Mouse (Mus musculus): ENCODE measurements around the gene Slc9a1. TPM values are rescaled to one million over a fixed set of nuclear protein-coding genes. Genes with fewer than 3 reads are reported as not detected.

The Slc9a1 gene
- polyA plus RNA-seq, 1 experiment from 2014 or later: 1.8 TPM

GRCm38 (mm10) chr4:133348051-133348775 lies 21.3 kb upstream of the Slc9a1 start:
- Histone ChIP-seq H3K4me1 (ENCODE audit: insufficient read depth) (no peaks in the 10 kb centered on the region), H3K9ac (replicated peaks) (no peak overlapping the region), H3K4me3 (ENCODE audit: low read depth, low read length) (no peak overlapping the region), H3K4me2 (ENCODE audit: low read depth, low read length) (no peak overlapping the region), H3K9me3 (ENCODE audit: low read length) (no peaks in the 10 kb centered on the region), H3K27me3 (ENCODE audit: insufficient read depth, low read length) (no peaks in the 10 kb centered on the region), H3K27ac (ENCODE audit: low read depth) (no peak overlapping the region), H3K36me3 (replicated peaks; ENCODE audit: insufficient read depth, low read length) (no peaks in the 10 kb centered on the region)
- no peak for ATAC-seq
- DNase-seq: no peak
- WGBS (ENCODE audit: insufficient replicate concordance): 78% methylated on average over 5 of the region's 5 CpGs
- TF ChIP-seq CTCF (IDR thresholded peaks at IDR 0.05; ENCODE audit: low read depth) (no peak), EP300 (IDR thresholded peaks at IDR 0.05; ENCODE audit: low read depth) (no peak)

GRCm38 (mm10) chr4:133352797-133353196 lies 16.7 kb upstream of the Slc9a1 start:
- DNase-seq (no peak), ATAC-seq (no peak)
- no peak overlapping the region for H3K27ac ChIP-seq (ENCODE audit: low read depth)
- no peak overlapping the region for H3K4me2 ChIP-seq (ENCODE audit: low read depth, low read length)
- no peak overlapping the region for H3K9ac ChIP-seq (replicated peaks)
- H3K9me3 ChIP-seq (ENCODE audit: low read length): no peaks in the 10 kb centered on the region
- 64% methylated on average over 10 of the region's 10 CpGs for WGBS (ENCODE audit: insufficient replicate concordance)
- H3K4me1 ChIP-seq (ENCODE audit: insufficient read depth): no peaks in the 10 kb centered on the region
- TF ChIP-seq EP300 (IDR thresholded peaks at IDR 0.05; ENCODE audit: low read depth) (no peak), CTCF (IDR thresholded peaks at IDR 0.05; ENCODE audit: low read depth) (no peak)
- H3K4me3 ChIP-seq (ENCODE audit: low read depth, low read length): no peak overlapping the region
- no peaks in the 10 kb centered on the region for H3K27me3 ChIP-seq (ENCODE audit: insufficient read depth, low read length)
- no peaks in the 10 kb centered on the region for H3K36me3 ChIP-seq (replicated peaks; ENCODE audit: insufficient read depth, low read length)

- no peaks in the 10 kb centered on the region for H3K9me3 ChIP-seq (ENCODE audit: low read length)
- no peak within 1 kb of the TSS for H3K9ac ChIP-seq (replicated peaks)
- H3K27ac ChIP-seq (ENCODE audit: low read depth): peak within 1 kb of the TSS; percentile 72
- ATAC-seq: peak; percentile 65
- DNase-seq: peak; percentile 61
- no peaks in the 10 kb centered on the region for H3K4me1 ChIP-seq (ENCODE audit: insufficient read depth)
- no peak within 1 kb of the TSS for H3K4me3 ChIP-seq (ENCODE audit: low read depth, low read length)
- 66% methylated on average over 23 of the region's 23 CpGs for WGBS (ENCODE audit: insufficient replicate concordance)
- no peak for TF ChIP-seq CTCF (IDR thresholded peaks at IDR 0.05; ENCODE audit: low read depth)
- TF ChIP-seq EP300 (IDR thresholded peaks at IDR 0.05; ENCODE audit: low read depth): no peak
- H3K27me3 ChIP-seq (ENCODE audit: insufficient read depth, low read length): no peaks in the 10 kb centered on the region
- H3K36me3 ChIP-seq (replicated peaks; ENCODE audit: insufficient read depth, low read length): no peaks in the 10 kb centered on the region
- no peak within 1 kb of the TSS; the same call in 1 of the 2 replicates for H3K4me2 ChIP-seq (ENCODE audit: low read depth, low read length)
Observed at GRCm38 (mm10) chr4:133353367-133354365, 15.8 kb upstream of the Slc9a1 start, which contains the start of gene Wdtc1. TSS of gene Wdtc1 (minus strand) at chr4:133353481.

GRCm38 (mm10) chr4:133354641-133355040 lies 14.9 kb upstream of the Slc9a1 start:
- ATAC-seq (no peak), DNase-seq (no peak)
- H3K9me3 ChIP-seq (ENCODE audit: low read length): no peaks in the 10 kb centered on the region
- no peaks in the 10 kb centered on the region for H3K36me3 ChIP-seq (replicated peaks; ENCODE audit: insufficient read depth, low read length)
- H3K9ac ChIP-seq (replicated peaks): no peak overlapping the region
- no peak overlapping the region for H3K4me2 ChIP-seq (ENCODE audit: low read depth, low read length)
- TF ChIP-seq EP300 (IDR thresholded peaks at IDR 0.05; ENCODE audit: low read depth) (no peak), CTCF (IDR thresholded peaks at IDR 0.05; ENCODE audit: low read depth) (no peak)
- 85% methylated on average over 6 of the region's 6 CpGs for WGBS (ENCODE audit: insufficient replicate concordance)
- no peak overlapping the region for H3K4me3 ChIP-seq (ENCODE audit: low read depth, low read length)
- no peak overlapping the region for H3K27ac ChIP-seq (ENCODE audit: low read depth)
- no peaks in the 10 kb centered on the region for H3K27me3 ChIP-seq (ENCODE audit: insufficient read depth, low read length)
- no peaks in the 10 kb centered on the region for H3K4me1 ChIP-seq (ENCODE audit: insufficient read depth)

- H3K9ac ChIP-seq (replicated peaks): peak overlapping the region; percentile 90
- H3K4me1 ChIP-seq (ENCODE audit: insufficient read depth): peaks cover 39% of the 10 kb centered on the region
- TF ChIP-seq CTCF (IDR thresholded peaks at IDR 0.05; ENCODE audit: low read depth): no peak
- no peak for TF ChIP-seq EP300 (IDR thresholded peaks at IDR 0.05; ENCODE audit: low read depth)
- 49% methylated on average over 22 of the region's 22 CpGs for WGBS (ENCODE audit: insufficient replicate concordance)
- H3K4me3 ChIP-seq (ENCODE audit: low read depth, low read length): peak overlapping the region; percentile 89
- ATAC-seq: no peak
- H3K4me2 ChIP-seq (ENCODE audit: low read depth, low read length): peak overlapping the region; percentile 93
- H3K9me3 ChIP-seq (ENCODE audit: low read length): no peaks in the 10 kb centered on the region
- peak overlapping the region; percentile 79; the same call in 1 of the 2 replicates for H3K27ac ChIP-seq (ENCODE audit: low read depth)
- H3K27me3 ChIP-seq (ENCODE audit: insufficient read depth, low read length): no peaks in the 10 kb centered on the region
- peaks cover 8% of the 10 kb centered on the region; the same call in 1 of the 2 replicates for H3K36me3 ChIP-seq (replicated peaks; ENCODE audit: insufficient read depth, low read length)
- DNase-seq: no peak
Observed at GRCm38 (mm10) chr4:133370298-133371274, 1.1 kb downstream of the Slc9a1 start.
